Mouse (Mus musculus) MEL-GATA-1-ER (cell line): ENCODE data around the gene Ceacam16.
A peak's percentile ranks its signal among the peaks of the same experiment; 100 is the strongest.

ENCODE experiments used
- DNase-seq: peaks from one replicate; pipeline ENCODE4 v3.0.0-alpha.2; 2012; ENCODE audit warnings: low read depth; ENCODE audit errors: extremely low read depth

Ceacam16 gene

GRCm38 (mm10) chr7:19817382-19818105, 43.6 kb downstream of the Ceacam16 start:
- no peak for DNase-seq

GRCm38 (mm10) chr7:19816224-19816771, 44.8 kb downstream of the Ceacam16 start:
- peak; percentile 76 for DNase-seq

DNA sequence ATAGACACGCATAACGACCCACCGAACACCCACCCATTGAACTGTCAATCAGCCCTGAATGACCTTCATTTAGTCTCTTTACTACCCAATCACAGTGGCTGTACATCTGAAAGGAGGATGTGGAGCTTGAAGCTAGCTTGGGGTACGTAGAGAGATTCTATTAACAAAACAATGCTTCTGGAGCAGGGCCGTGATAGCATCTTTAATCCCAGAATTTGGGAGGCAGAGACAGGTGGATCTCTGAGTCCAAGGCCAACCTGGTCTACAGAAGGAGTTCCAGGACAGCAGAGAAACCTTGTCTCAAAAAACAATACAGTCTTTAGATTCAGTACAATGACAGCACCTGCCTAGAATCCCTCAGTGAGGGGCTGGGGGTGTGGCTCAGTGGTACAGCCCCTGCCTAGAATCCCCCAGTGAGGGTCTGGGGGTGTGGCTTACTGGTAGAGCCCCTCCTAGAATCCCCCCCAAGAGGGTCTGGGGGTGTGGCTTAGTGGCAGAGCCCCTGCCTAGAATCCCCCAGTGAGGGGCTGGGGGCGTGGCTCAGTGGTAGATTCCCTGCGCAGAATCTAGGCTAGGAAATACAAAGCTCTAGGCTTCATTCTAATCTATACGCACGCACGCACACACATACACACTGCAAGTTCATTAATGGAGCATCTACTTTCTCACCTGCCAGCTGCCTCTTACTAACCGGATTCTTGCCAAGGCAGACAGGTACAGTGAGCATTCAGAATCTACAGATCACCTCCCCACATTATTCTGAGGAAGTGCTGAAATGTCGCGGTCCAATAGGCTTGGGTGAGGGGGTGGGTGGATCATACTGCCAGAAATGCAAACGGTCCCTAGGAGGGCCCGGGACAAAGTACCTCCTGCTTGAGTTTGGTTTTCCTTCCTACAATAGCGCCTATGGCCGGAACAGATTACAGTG, 45.5 kb downstream of the Ceacam16 start:
- no peak for DNase-seq

DNA sequence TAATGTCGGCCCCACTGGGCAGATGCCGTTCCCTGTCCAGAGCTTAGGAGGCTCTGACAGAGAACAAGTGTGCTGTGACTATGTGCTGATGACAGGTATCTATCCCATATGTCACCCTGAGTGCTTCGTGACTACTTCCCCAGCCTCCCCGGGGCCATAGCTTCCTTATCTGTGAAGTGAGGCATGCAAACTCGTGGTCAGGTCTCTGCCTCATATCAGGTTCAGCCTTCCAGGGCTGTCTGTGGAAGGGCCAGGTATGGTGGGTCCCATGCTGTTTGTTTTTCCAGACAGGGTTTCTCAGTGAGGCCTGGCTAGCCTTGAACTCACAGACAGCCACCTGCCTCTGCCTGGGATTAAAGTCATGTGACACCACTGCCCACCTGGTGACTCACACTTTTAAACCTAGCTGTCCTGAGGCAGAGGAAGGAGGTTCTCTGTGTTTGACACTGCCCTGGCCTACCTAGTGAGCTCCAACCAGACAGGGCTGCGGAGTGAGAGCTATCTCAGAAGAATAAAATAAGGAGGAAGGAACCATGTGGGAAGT, 47.4 kb downstream of the Ceacam16 start:
- DNase-seq: peak; percentile 64

- DNase-seq: no peak
These were observed 47.9 kb downstream of the Ceacam16 start for GRCm38 (mm10) chr7:19813161-19813560.

DNA sequence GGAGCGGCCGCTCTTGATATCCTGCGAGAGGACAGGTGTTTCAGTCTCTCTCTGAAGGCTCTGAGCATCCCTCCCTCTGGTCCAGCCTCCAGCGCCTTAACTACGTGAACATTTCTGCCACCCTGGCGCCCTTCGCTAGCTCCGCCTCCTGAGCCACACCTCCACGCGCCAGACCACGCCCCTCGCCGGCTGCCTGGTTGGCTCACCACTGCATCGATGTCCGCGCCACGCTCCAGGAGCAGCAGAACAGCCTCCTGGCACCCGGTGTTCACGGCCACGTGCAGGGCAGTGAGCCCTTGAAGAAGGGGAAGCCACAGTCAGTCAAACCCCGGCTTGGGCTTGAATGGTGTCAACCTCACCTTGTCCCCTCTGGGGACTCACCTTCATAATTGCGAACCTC, 50.0 kb downstream of the Ceacam16 start:
- DNase-seq: no peak

- no peak for DNase-seq
These were observed 51.7 kb downstream of the Ceacam16 start for GRCm38 (mm10) chr7:19809369-19809768.

GRCm38 (mm10) chr7:19806356-19806969, 54.6 kb downstream of the Ceacam16 start:
- DNase-seq: no peak

DNA sequence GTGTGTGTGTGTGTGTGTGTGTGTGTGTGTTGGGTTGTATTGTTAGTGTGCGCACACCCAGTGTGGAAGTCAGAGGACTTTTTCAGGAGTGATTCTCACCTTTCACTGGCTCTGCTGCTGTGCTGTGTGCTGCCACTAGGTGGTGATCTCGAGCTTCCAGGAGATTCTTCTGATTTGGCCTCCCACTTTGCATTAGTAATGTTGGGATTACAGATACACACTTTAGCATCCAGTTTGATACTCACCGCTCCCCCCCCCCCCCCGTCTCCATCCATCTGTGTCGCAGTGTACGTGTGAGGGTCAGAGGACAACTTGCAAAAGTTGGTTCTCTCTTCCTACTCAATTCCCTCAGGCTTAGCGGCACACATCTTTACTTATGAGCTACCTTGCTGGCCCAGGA, 58.1 kb downstream of the Ceacam16 start:
- no peak for DNase-seq
